Mouse (Mus musculus): Measurements from ENCODE around the gene Tprgl.

Gene Tprgl

DNA sequence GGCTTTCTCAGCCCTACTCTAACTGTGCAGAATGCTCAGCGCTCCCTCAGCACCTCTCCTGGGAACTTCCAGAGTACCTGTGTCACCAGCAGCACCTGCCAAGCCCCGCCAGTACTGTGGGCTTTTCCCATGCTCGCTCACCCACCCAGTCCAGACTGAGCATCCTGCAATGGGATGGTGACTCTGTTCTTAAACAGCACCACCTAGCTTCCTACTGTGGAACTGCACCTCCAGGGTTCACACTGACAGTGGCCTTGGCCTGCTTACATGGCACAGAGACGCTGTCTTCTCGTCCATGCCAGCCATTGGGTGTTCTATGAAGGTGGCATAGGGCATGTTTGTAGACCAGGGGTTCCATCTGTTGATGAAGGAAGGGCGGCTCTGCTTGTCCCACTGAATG is 1.5 kb downstream of the Tprgl start:
- peak; percentile 89 for DNase-seq

GRCm38 (mm10) chr4:154157970-154158662 is 2.4 kb downstream of the Tprgl start:
- DNase-seq: no peak

DNA sequence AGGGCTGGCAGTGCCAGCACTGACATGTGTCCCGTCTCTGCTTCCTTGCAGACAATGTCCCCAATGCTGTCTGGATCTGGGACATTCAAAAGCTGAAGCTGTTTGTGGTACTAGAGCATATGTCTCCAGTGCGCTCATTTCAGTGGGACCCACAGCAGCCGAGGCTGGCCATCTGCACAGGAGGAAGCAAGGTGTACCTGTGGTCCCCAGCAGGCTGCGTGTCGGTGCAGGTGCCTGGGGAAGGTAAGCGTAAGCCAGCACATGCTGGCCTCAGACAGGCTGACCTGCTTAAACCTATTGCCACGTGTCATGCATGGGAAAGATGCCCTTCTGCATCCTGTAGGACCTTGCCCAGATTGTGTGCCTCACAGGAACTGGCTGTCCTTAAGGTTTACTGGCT is 4.4 kb downstream of the Tprgl start:
- DNase-seq: no peak

GRCm38 (mm10) chr4:154154104-154154503 is 6.4 kb downstream of the Tprgl start:
- DNase-seq: no peak

DNA sequence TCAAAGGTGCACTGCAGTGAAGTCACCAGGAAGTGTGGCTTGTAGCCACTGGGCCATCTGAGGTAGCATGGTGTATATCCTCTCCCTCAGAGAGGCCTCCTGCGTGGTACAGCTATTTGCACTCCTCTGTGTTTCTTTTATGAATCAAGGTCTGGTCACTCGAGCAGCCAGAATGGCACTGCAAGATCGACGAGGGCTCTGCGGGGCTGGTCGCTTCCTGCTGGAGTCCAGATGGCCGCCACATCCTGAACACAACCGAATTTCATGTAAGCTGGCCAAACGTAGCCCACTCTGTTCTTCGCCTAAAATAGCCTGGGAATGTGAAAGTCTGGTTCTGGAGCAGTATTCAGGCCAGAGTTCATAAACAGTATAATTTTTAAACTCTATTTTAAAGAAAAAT is 14.1 kb downstream of the Tprgl start:
- no peak for DNase-seq

- DNase-seq: no peak
These were observed 15.8 kb downstream of the Tprgl start for GRCm38 (mm10) chr4:154144712-154145111.

DNA sequence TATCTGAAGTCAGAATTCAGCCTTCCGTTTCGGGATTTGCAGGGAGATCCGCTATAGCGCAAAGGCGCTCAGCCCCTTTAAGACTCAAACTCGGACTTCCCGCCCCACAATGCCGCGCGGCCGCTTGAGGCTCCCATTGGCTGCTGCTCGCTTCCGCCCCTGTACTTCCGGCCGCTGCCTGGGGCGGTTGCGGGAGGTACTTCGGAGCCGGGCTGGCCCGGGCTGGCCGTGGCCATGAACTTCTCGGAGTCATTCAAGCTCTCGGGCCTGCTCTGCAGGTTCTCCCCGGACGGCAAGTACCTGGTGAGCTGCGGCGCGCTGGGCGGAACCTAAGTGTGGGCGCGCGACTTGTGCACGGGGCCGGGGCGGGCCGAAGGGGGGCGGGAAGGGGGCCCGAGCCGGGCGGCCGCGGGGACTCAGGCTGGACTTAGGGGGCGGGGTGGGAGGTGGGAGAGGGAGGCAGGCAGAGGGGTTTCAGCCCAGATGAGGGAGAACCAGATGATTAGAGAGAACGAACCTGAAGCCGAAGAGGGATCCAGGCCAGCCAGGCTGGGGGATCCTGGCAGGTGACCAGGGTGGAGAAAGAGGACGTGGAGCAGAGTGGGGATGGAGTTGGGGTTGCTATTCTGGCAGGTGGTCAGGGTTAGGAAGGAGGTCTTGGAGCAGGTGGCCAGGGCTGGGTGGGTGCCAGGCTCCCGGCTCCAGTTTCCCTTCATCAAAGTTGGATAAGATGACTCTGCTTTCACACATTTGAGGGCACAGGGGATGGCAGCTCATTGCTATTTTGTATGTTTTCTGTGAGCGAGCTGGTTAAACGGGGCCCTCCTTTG is 18.0 kb downstream of the Tprgl start, which contains the start of gene Wrap73:
Wrap73 (plus strand) TSS at position 162 of the 830 bp plus-strand sequence.
- DNase-seq: peak; percentile 91

DNA sequence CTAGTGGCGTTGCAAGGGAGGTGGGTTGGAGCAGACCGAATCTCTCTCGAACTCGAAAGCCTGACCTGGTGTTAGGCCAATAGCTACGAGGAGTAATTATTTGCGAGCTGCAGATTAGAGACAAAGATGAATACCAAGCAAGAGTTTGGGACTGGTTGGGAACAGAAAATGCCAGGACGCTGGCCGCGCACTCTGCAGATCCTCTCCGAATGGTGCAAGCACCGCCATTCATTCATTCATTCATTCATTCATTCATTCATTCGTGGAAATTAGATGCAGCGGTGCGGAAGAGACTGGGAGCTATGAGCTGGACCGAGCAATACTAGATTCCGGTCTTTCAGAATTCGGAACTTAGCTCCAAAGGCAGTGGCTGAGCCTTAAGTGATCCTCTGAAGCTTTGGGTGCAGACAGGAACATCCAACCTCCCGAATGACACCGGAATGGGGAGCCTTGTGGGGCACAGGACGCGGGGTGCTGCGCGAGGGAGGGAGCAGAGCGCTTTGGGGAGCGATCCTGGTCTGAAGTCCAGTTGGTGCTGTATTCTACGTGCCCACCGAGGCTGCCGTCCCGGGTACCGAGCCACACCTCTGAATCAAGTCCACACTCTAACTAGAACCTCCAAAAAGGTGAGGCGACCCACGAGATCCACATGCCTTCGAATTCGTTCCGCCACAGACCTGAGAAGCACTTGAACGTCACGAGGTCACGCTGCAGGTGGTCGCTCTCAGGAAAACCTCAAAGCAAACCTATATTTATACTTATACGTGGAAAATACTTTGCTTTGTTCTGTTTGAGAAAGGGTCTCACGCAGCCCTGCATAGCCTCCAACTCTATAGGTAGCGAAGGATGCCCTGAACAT is 19.2 kb downstream of the Tprgl start:
- no peak for DNase-seq

DNA sequence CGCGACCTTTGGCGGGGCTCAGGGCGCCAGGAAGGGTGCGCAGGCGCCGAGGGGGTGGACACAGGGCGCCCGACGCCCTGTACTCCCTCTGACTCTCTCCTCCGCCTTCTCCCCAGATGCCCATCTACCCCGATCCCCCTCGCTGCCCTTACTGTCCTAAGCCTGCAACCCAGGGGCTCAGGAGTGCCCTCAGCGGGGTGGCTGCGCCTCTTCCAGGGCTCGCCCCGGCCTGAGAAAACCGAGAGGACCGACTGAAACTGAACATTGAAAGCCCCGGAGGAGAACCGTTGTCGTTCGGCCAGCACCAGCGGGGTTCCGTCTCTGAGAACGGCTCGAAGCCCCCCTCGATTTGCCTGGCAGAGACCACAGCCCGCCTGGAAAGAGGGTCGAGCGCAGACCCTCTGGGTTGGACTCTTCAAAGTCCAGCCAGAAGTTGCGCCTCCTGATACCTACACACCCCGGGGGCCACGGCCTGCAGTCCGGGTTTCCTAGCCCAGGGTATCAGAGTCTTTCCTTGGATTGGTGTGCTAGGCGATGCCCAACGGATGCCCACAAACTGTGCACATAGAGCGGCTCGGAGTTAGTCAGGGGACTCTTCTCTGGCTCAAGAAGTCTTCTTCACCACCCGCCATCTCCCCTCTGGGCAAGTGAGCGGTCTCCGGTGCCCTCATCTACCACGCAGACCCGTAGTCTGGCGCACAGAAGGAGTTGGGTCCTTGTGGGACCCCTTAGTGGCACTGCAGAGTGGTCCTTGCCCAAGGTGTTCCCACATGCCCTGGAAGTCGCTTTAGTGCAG is 20.1 kb downstream of the Tprgl start:
- no peak for DNase-seq

GRCm38 (mm10) chr4:154140182-154140212 is 20.5 kb downstream of the Tprgl start, which contains the start of gene Trp73:
TSS of gene Trp73 (minus strand) at chr4:154140208.
- DNase-seq: no peak

DNA sequence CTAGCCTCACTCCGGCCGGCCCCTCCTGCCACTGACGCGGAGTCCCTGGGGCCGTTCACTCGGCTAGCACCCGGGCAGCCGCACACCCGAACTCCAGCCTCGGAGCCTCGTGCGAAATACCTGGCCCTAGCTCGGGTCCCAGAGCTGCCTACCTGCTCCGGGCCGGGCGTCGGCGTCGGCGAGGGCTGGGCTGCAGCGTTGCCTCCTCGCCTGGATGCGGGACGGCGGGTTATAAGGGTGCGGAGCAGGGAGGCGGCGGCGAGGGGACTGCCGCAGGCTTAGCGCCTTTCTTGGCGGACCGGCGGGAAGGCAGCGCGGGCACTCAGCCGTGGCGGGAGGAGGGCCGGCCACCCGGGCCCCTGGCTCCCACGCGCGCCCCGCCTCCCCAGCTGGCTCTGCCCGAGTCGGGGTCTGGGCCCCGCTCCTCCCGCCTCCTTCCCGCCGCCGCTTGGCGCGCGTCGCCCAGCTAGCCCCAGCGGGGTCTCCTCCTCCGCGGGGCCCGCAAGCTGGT is 20.7 kb downstream of the Tprgl start:
- DNase-seq: no peak

GRCm38 (mm10) chr4:154137139-154137538 is 23.3 kb downstream of the Tprgl start:
- DNase-seq: no peak

- DNase-seq: no peak
These were observed 25.7 kb downstream of the Tprgl start for GRCm38 (mm10) chr4:154134803-154135202.

- no peak for DNase-seq
These were observed 28.6 kb downstream of the Tprgl start for GRCm38 (mm10) chr4:154131894-154132293.

GRCm38 (mm10) chr4:154129950-154130349 is 30.5 kb downstream of the Tprgl start:
- no peak for DNase-seq

DNA sequence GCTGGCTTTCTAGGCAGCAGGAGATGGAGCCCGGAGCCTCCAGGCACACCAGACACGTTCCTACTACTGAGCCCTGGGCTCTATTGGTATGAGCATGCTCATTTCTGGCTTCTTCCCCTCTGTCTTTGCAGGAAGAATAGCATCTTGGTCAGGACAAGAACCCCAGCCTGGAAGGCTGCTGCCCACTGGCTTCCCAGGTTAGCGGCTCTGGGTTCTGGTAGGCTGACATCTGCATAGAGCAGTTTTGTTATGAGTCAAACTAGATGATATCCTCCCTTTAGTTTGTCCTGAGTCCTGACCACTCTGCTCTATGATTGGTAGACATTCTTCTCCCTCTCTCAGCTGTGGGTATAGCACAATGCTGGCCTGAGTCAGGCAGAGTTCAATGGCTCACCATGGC is 33.2 kb downstream of the Tprgl start:
- no peak for DNase-seq

GRCm38 (mm10) chr4:154125202-154125601 is 35.3 kb downstream of the Tprgl start:
- DNase-seq: no peak

DNA sequence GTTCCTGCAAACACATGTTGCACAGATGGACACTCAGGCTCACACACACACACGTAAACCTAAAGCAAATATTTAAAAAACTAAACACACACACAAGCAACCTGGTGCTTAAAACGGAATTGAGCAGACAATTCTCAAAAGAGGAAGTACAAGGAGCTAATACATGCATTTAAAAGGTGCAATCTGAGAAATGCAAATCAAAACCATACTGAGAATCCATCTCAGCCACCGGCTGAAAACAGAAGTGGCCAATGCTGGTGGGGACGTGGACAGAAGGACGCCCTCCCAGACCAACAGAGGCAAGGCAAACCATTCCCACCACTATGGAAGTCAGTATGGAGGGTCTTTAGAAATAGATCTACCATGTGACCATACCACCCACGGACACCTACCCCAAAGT is 36.9 kb downstream of the Tprgl start:
- no peak for DNase-seq

DNA sequence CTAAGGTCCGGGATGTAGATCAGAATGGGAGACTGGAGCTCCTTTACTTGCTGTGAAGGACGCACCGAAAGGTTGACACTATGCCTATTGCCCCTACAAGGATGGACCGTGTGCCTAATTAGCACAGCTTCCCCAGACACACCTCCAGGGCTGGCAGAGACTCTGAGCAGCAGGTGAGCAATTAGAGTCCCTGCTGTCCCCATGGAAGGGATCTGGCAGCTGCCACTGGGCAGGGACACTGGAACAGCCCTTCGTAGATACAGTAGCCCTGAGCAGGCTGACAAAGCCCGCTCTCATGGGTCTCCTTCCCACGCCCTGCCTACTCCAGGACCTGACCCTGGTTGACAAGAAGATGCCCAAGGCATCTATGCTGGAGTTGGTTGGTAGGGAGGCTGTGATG is 38.1 kb downstream of the Tprgl start:
- DNase-seq: peak; percentile 20

DNA sequence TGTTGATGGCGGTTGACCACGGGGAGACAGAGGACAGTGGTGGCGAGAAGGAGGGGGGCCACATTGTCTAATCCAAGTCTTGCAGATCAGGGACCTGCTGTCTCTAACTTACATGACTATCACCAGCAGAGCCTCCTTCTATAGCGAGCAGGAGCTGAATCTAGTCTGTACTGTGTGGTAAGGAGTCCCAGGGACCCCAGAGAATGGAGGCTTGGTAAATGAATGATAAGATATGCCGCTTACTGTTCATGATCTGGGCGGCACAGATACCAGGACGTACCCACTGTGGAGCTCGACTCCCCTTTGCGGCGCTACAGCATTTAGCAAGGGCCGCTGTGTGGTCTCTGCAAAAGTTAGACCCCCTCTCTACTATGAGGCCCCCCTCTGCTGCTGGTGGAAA is 38.7 kb downstream of the Tprgl start:
- peak; percentile 73 for DNase-seq

- DNase-seq: no peak
These were observed 41.3 kb downstream of the Tprgl start for GRCm38 (mm10) chr4:154119208-154119607.

- DNase-seq: peak; percentile 70
These were observed 41.7 kb downstream of the Tprgl start for GRCm38 (mm10) chr4:154118782-154119181.

GRCm38 (mm10) chr4:154116421-154116820 is 44.0 kb downstream of the Tprgl start:
- DNase-seq: no peak

All from liver (tissue).